10 mouse cellular contexts compared by ENCODE assay signal in the genomic region with DNA sequence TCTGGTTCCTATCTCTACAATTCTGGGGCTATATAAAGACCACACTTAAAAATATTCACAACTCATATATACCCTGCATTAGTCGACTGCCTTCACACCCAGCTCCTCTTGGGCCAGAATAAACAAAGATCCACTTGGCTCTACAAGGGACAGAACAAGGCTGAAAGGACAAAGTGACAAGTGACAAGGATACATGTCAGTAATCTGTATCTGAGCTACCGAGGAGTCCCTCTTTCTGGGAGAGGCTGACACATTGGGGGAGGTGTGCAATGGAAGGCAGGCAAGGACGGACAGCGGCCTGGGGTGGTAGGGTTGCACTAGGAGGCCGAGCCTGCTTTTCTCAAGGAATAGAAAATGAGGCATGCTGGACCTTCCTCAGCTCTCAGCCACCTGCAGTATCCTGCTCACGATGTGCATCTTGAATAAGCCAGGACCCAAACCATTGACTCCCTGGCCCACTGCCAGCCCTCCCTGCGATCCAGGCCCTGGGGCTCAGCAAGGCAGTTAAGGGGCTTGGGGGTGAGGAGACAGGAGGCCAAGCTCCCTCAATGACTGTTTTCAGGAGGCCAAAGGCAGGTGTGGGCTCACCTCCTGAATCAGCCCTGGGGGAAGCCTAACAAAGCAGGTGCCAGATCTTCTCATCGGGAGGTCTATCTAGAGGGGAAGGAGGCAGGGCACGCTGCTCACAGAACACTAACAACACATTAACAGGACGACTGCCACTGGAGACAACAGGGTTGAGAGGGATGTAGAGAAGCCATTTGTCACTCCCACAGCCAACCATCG.
DNase-seq lines count a peak whose midpoint lies in the region; ATAC-seq lines count a peak whose summit lies in the region.
"Had no signal": no experiment of that assay in that cellular context is flagged by ENCODE, and none has a peak within 500 bp of the region (broad histone marks: within the 10 kb centered on the region; RNA-seq: fewer than 3 reads in every experiment).

No protein-coding gene starts in this region.

- H3K27ac ChIP-seq in kidney, embryonic 14.5 days (ENCODE audit: low read depth, low read length): no peak overlapping the region
- H3K27ac ChIP-seq in forebrain, embryonic 13.5 days: peak overlapping the region; percentile 72
- no peak overlapping the region for H3K27ac ChIP-seq in limb, embryonic 13.5 days

- H3K4me3 ChIP-seq in kidney, embryonic 14.5 days (ENCODE audit: low read length): no peak overlapping the region
- no peak overlapping the region for H3K4me3 ChIP-seq in forebrain, embryonic 13.5 days
- no peak overlapping the region for H3K4me3 ChIP-seq in limb, embryonic 13.5 days

- WGBS in kidney, embryonic 14.5 days: 35% methylated on average over 11 of the region's 11 CpGs
- WGBS in forebrain, embryonic 13.5 days: 25% methylated on average over 11 of the region's 11 CpGs
- 29% methylated on average over 11 of the region's 11 CpGs for WGBS in limb, embryonic 13.5 days

- H3K27me3 ChIP-seq in kidney, embryonic 14.5 days (ENCODE audit: control insufficient read depth, insufficient read depth, low read length): no peaks in the 10 kb centered on the region
- H3K27me3 ChIP-seq in forebrain, embryonic 13.5 days: no peaks in the 10 kb centered on the region
- H3K27me3 ChIP-seq in limb, embryonic 13.5 days: no peaks in the 10 kb centered on the region

- H3K4me1 ChIP-seq in kidney, embryonic 14.5 days (ENCODE audit: control insufficient read depth, insufficient read depth, low read length): peaks cover 16% of the 10 kb centered on the region; the same call in 1 of the 2 replicates
- peaks cover 31% of the 10 kb centered on the region for H3K4me1 ChIP-seq in forebrain, embryonic 13.5 days
- H3K4me1 ChIP-seq in limb, embryonic 13.5 days: peaks cover 30% of the 10 kb centered on the region

- H3K9ac ChIP-seq in kidney, embryonic 14.5 days (ENCODE audit: low read depth, low read length): no peak overlapping the region
- 0 out of 2 replicates have a peak overlapping the region, but pooled peaks have one; percentile 30 for H3K9ac ChIP-seq in forebrain, embryonic 13.5 days
- no peak overlapping the region for H3K9ac ChIP-seq in limb, embryonic 13.5 days

- peak; percentile 66 to 74 for DNase-seq in cerebellum, postnatal 10 days
- no peak for DNase-seq in cerebellum, adult 9-11 months
- DNase-seq in kidney, postnatal 14 days: peak; percentile 54
- DNase-seq in adipocyte (ENCODE audit: low spot score): no peak
- no peak for DNase-seq in yolk sac, embryonic 10.5 days (ENCODE audit: low spot score)
- DNase-seq: adrenal gland, adult 8-10 months; lung, postnatal 4 days had no signal

- no peaks in the 10 kb centered on the region for H3K9me3 ChIP-seq in kidney, embryonic 14.5 days (ENCODE audit: control insufficient read depth, low read length)
- no peaks in the 10 kb centered on the region for H3K9me3 ChIP-seq in forebrain, embryonic 13.5 days (replicated peaks)
- no peaks in the 10 kb centered on the region for H3K9me3 ChIP-seq in limb, embryonic 13.5 days

- no peak for ATAC-seq in kidney, embryonic 14.5 days (ENCODE audit: low FRiP score, low TSS enrichment)
- peak; percentile 31 for ATAC-seq in forebrain, embryonic 13.5 days
- peak; percentile 14; the same call in 1 of the 2 replicates for ATAC-seq in limb, embryonic 13.5 days (ENCODE audit: low FRiP score, low read depth)

- H3K4me2 ChIP-seq in kidney, embryonic 14.5 days (replicated peaks; ENCODE audit: low read depth, low read length): no peak overlapping the region
- H3K4me2 ChIP-seq in forebrain, embryonic 13.5 days: peak overlapping the region; percentile 4; the same call in 1 of the 2 replicates
- no peak overlapping the region for H3K4me2 ChIP-seq in limb, embryonic 13.5 days (replicated peaks)

- H3K36me3 ChIP-seq in kidney, embryonic 14.5 days (ENCODE audit: control insufficient read depth, insufficient read depth, low read length): no peaks in the 10 kb centered on the region
- no peaks in the 10 kb centered on the region for H3K36me3 ChIP-seq in forebrain, embryonic 13.5 days (ENCODE audit: poor library complexity, severe bottlenecking)
- H3K36me3 ChIP-seq in limb, embryonic 13.5 days: no peaks in the 10 kb centered on the region

Comparison
In these comparisons a context has a peak if more than half of its experiments do, and no peak if none do; other contexts are left out.
1. DNase-seq: peak in cerebellum, postnatal 10 days (2 of 2) and kidney, postnatal 14 days (single experiment); none in cerebellum, adult 9-11 months (single experiment), adipocyte (single experiment) and yolk sac, embryonic 10.5 days (single experiment).